Mouse (Mus musculus): ENCODE results near the gene Ppat.
"Not testable (repeated sequence)": the region's sequence is repeated elsewhere in the genome, so short reads cannot be mapped to it uniquely, and the experiment has no call there.

Gene Ppat

DNA sequence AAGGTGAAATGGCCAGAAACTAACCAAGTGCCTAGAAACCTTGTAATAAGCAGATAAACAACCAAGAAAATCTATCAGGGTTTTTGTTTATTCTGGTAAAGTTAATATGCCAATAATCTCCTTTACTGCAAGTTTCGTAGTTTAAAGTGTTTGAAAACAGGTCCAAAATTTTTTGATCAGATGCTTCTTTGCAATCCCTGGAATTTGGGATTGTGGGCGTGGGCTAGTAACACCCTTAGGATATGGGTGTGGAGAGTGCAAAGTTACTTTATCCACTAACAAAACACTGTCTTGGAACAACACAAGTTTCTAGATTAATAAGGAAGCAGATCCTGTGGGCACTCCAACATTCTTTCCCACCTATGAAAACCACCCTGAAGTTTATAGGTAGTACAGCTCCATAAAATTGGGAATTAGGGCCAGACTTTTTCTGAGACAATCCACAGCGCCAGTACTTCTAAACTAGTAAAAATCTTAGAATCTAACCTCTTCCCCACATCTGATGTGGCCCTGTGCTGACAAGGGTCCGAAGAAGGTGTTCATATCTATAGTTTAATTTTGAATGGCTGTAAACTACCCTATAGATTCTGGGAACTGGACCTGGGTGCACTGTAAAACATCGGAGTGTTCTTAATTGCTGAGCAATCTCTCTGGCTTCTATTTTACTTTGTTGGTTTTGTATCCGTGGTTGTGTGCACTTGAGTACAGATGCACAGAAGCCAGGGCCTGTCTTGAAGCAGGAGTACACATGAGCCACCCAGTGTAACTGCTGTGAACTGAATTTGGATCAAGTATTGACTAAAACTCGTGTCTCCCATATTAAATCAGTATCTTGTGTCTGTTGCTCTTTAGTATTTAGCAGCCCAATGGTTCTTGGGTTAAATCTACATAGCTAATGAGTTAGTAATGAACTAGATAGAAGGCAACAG is 998 bp upstream of the Ppat start:
- intact Hi-C loops (cut with DNase I), result loop anchor here (5.0 kb wide), 1 partner anchor 45 kb away; the partner anchor contains the start of gene Aasdh

DNA sequence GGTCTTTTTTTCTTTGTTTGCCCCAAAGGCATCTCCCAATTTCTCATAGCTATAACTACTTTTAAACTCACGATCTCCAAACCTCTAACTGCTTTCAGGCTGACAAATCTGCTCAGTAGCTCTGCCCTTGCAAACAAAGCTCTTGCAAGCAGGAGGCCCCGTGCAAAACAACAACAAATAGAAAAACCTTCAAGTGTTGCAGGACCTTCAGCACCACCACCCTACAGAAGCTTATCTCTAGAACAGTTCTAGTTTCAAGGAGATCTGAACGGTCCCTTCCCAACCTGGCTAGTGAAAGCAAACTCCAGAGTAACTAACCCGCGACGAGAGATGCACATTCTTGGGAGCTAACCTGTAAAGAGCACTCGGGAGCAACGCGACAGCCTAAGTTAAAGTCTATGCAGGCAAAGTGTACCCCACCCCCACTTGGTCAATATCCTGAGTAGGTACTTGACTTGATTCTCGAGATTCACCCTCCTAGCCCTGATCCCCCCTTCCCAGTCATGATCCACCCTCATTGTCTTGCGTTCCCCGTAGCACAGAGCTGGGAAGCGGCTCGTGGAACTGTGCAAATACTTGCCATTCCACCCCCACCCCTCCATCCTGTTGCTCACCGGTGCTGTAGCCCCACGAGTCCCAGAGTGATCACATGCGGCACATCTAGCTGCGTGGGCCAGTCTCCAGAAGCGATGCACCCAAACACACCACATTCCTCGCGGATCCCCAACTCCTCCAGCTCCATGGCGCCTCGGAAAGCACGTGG is 854 bp downstream of the Ppat start:
- intact Hi-C loops (cut with DNase I), result loop anchor here (5.0 kb wide), 1 partner anchor 43 kb away; the partner anchor contains the start of gene Aasdh

DNA sequence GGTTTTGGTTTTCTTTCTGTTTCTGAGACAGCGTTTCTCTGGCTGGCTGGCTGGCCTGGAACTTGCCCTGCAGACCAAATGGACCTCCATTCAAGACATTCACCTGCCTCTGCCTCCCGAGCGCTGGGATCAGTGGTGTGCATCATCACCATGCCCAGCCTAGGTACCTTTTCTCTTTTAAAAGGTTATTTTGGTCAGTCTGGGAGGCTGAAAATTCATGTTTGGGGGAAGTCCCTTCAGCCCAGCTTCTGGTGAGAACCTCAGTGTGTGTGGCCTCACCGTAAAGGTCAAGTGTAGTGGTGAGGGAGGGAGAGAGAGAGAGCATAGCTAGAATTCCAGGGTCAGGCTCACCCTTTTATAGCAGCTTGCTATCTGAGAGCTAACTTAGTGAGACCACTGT is 3.6 kb downstream of the Ppat start:
- intact Hi-C loops (cut with DNase I), result no loop called here

DNA sequence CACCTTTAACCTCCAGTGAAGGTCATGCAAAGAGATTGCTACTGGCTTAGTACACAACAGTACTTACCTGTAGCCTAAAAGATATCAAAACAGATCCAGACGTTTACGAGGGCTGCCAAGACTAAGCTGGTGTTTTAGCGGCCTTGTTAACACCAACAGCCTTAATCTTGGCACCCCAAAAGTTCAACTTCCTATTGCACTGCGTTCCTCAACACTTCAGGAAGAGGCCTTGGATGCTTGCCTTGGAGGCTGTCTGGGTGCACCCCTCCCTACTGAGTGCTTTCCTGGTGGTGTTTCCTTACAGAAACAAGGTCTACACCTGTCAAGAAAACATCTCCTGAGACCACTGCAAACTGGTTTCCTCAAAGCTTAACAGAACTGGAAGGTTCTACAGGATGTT is 4.2 kb downstream of the Ppat start:
- intact Hi-C loops (cut with DNase I), result no loop called here

DNA sequence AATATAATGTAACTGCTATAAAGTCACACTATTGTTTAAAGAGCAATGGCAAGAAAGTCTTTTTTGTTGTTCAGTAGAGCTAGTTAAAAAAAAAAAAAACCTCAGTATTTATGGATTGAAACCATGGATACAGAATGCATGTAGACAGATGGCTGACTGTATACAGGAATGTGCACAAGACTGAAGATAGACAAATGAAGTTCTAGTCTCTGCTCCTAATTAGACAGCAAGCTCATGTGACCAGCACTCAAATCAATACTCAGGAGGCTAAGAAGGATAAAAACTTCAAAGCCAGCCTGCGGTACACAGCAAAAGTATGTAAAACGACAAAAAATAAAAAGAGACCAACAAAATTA is 5.7 kb downstream of the Ppat start:
- intact Hi-C loops (cut with DNase I), result no loop called here

DNA sequence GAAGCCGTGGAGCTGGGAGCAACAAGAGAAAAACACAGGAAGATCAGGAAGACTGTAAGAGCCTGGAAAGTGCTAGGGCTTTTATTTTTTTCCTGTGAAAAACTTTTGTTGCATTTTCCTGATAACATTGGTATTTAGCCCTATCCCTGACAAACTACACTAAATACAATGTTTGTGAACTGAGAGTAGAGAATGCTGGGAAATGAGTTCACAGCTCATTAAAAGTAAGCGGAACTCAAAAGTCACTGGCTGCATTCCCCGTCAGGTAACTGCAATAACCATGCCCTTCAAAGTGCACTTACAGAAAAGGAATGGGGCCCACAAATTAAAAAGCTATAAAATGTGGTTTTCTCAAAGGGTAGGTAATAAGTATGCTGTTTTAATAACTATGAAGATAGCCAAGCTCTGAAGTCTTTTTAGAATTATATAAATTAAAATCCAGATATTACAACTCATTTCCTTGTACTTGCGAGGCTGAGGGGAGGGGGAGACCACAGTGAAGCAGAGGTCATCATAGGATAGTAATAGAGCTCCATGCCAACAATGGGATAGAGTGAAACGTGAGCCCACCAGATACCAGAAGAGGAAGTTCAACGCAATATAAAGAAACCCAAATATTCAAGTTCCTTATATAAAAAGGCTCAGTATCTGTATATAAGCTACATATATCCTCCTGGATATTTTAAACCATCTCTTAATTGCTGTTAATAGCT is 6.3 kb downstream of the Ppat start:
- intact Hi-C loops (cut with DNase I), result no loop called here

DNA sequence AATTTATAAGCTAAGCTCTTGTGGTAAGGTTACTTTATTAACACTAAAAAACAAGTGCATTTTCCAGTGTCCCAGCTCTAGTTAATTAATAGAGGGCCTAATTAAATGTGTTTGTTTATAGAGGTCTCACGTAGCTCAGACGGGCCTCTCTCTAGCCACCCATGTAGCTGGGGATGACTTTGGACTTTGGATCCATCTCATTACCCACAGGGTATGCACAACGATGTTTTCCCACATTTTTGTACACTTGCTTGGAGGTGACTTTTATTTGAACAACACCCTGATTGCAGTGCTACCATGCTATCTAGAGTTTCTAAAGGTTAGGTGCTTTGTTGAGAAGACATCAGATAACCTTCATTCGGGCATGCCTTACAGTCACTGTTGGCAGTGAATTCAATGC is 8.9 kb downstream of the Ppat start:
- intact Hi-C loops (cut with DNase I), result no loop called here

DNA sequence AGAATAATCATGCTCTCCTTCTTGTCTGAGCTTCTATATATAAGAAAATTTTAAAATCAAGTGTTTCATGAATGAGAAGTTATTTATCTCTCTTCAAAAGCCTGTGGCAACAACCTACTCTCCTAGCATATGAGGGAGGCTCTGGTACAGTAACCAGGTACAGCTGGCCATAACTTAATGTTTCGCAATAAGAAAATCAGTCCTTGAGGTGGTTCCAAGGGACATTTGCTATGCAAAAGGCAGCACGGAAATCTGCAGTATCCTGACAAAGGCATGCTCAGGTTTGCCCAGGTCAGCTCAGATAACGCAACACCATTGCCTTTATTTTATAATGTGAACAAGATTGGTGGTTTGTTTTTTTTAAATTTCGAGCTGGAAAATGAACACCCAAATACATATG is 9.4 kb downstream of the Ppat start:
- intact Hi-C loops (cut with DNase I), result no loop called here

DNA sequence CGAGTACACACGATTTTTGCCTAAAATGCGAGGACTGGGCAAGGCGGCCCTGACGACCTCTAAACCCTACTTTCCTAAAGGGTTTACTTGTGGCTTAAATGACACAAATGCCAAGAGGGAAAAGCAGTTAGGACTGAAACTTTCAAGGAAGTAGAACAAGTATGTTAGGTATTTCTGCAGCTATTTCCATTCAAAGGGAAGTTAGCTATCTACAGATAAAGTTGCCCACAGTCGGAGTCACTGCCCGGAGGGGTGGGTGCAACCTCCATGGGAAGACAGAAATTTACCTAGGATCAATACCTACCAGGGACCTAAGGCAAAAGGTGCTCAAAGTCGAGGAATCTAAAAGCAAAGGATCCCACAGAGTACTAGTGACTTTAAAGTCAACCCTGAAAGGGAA is 11.7 kb downstream of the Ppat start:
- intact Hi-C loops (cut with DNase I), result no loop called here

DNA sequence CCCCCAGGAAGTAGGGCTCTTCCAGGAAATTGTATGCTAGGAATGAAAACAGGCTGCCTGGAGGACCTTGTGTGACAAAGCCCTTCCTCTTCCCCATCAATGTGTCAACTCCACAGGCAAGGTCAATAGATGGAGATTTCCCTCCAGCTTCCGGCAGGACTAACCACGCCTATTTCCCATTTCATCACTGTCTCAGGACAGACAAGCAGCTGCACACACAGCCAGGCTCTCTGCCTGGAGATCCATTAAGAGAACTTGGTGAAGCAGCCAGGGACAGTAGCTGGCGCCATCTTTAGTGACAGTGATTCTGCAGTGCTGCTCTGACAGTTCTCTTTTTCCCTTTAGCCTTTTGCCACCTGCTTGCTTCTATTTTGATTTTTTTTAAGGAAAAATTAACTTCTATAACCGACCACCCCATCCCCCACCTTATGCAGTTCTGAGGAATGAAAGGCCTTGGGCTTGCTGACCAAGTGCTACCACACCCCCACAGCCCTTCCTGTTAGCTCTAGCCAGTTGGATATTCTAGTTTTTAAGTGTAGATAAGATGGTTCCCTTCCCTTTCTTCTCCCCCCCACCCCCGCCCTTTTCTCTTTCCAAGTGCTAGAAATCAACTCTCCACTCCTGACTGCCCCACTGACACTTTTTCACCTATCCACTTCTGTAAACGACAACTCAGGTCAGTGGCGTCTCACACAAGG is 22.0 kb downstream of the Ppat start:
- intact Hi-C loops (cut with DNase I), result no loop called here

DNA sequence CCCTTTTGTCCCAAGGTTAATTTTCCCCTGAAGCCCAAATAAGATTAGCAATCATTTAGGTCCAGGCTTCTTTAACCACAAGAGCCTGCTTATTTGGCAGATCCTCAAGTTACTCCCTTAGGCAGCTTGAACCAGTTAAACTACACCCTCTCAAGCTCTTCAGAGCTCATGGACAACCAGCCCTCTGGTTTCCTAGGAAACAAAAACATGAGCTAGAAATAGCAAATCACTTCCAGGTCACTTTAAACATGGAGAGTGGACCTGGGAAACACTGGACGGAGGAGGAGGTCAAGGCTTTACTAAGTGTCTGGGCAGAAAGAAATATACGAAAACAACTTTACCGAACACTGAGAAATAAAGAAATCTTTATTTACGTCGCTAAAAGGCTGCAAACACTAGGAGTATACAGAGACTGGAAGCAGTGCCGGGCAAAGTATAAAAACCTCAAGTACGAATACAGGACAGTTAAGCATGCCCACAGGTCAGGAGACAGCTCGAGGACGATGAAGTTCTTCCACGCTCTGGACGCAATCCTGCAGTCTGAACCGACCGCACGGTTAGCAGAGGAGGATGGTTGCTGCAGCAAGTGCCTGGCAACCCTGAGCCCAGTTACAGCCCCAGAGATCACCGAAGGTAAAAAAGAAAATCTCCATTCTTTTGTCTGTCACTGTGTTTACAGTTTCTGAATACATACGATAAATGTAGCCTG is 23.1 kb downstream of the Ppat start:
- intact Hi-C loops (cut with DNase I), result no loop called here

DNA sequence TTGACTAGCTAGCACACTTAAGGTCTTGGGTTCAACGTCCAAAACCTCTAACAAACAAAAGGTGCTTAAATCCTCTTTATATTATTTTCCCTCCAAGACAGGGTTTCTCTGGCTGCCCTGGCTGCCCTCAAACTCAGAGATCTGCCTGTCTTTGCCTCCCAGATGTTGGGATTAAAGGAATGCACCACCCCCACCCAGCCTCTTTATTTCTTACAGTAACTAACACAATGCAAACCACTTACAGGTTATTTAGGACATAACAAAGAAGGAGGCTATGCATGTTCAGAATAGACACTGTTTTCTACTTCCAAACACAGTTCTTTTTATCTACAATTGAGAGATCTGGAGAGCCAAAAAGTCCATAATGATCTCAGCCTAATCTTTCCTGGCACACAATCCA is 27.1 kb downstream of the Ppat start:
- intact Hi-C loops (cut with DNase I), result no loop called here

DNA sequence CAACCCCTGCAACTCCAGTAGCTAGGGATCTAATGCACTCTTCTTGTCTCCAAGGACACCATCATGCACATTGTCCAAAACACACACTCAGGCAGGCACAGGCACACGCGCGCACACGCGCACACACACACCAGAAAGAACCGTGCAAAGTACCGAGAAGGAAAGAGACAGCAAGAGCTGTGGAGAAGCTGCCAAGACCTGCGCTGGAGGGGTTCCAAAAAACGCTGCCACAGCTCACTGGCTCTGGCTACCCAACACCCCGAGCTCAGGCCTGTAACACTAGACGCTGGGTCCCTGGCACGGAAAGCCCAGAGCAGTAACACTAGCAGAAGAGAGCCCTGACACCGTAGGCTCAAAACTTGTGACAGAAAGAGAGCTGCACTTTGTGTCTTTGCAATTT is 27.9 kb downstream of the Ppat start:
- intact Hi-C loops (cut with DNase I), result no loop called here

DNA sequence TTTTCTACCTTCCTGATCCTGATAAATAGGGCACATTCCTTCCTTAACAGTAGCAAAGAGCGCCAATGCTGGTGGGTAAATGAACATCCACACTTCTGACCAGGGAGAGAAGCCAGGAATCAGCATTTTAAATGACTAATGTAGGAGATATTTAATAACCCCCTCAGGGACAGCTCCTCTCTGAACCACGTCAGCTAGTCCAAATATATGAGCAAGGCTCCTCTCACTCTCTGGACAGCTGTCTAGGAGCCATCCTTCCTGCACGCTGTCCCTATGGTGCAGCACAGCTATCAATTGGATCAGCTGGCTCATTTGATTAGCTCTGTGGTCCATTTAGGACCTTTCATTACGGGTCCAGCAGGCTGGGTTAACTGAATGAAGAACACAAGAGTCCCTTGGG is 28.5 kb downstream of the Ppat start:
- intact Hi-C loops (cut with DNase I), result no loop called here

DNA sequence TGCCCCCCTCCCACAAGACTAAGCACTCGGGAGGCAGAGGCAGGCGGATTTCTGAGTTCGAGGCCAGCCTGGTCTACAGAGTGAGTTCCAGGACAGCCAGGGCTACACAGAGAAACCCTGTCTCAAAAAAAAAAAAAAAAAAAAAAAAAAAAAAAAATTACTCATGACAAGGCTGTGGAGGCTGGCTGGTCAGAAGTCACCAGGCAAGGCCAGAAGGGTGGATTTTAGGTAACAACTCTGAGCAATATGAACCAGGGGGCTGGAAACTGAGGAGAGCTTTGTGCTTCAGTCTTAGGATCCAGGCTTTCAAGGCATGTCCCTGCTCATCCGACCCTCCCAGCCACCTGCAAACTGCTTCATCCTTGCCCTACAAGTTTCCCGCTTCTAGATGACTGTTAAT is 38.9 kb downstream of the Ppat start:
- intact Hi-C loops (cut with DNase I), result not testable (repeated sequence)

DNA sequence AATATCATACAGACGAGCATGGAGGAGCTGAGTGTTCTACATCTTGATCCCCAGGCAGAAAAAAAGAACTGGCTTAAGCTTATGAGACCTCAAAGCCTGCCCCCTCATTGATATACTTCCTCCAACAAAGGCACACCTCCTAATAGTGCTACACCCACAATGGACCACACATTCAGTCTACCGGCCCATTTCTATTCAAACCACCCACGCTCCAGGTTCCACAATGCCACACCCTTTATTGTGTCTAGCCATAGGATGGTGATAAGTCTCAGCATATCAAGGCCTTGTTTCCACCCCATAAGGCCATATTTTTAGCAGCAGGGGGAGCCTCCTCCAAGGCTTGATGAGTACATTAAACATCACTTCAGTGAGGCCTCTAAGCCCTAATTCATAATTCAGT is 40.6 kb downstream of the Ppat start:
- intact Hi-C loops (cut with DNase I), result no loop called here

DNA sequence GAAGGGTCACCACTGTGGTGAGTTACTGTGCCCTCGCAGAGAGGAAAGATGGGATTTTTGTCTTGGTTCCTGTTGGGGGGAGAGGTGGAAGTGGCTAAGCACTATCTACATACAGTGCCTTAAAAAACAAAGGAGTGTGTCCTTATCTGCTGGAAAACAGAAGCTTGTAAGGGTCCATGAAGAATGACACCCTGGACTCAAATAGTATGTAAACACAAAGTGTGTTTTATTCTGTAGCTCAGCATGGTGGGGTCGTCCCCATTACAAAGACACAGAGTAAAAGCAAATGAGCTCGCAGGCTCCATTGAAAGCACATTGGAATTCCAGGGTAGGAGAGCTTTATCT is 45.3 kb downstream of the Ppat start:
- intact Hi-C loops (cut with DNase I), result loop anchor here (5.0 kb wide), 2 partner anchors 46 to 61 kb away; partner anchors contain the start of genes Paics and Ppat

DNA sequence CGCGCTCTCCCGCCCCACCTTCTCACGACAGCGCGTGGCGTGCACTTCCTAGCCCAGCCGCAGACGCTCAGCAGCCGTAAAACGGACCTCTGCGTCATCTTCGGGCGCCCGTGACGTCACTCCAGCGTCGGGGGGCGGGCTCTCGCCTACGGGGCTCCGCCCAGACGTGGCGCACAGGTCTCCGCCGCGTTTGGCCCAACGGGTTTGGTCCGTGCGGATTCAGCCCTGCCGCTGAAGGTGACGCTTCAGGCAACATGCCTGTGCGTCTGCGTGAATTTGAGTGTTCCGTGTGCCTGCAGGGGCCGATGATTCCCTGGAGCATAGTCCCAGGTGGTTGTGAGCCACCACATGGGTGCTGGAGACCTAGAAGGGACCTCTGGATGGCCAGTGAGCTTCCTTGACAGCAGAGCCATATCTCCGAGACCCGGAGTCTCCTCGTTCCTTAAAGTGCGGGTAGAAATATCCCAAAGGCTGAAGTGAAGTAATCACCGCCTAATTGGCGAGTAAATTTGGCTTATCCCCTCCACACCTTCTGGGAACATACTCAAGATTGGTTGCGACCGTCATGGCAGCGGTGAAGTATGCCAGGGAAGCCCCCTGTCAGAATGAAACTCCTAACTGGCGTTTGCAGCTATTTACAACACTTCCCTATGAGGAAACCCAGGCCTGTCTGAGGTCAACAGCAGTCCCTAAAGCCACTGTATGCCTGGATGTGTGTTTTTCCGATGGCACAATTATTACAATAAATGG is 45.8 kb downstream of the Ppat start, which contains the start of gene Aasdh:
Gene Aasdh, minus strand, starts transcription at position 110 of the 750 bp plus-strand sequence.
- intact Hi-C loops (cut with DNase I), result loop anchor here (5.0 kb wide), 2 partner anchors 47 to 62 kb away; partner anchors contain the start of genes Paics and Ppat

DNA sequence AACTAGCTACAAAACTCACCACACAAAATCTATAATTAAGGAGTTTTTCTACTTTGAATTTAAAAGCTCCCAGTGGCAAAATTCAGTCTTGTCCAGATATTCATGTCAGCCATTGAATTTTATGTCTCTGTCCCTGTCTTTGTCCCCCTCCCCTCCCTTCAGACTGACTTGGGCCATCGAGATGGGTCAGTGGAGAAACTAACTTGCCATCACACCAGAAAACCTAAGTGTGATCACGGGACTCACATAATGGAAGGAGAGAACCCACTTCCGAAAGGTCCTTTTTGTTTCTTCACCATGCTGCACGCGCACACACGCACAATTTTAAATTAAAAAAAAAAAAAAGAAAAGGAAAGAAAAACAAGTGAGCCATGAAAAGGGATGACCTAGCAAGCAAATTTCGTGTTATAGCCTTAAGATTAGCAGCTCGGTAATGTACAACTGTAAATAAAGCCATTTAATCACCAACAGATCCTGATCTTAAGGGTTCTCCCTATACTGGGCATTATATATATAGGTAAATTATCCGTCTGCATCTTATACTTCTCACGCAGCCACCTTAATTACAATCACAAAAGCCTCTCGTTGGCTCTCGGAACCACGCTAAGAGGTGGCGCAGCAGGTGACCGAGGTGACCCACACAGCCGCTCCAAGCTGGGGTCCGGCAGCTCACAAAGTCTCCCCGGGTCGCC is 46.5 kb downstream of the Ppat start:
- intact Hi-C loops (cut with DNase I), result loop anchor here (5.0 kb wide), 2 partner anchors 47 to 62 kb away; partner anchors contain the start of genes Paics and Ppat

All from adrenal gland (tissue).